Mouse (Mus musculus): ENCODE results near the gene Znhit3.
"Not testable (repeated sequence)": the region's sequence is repeated elsewhere in the genome, so short reads cannot be mapped to it uniquely, and the experiment has no call there.

The Znhit3 gene

DNA sequence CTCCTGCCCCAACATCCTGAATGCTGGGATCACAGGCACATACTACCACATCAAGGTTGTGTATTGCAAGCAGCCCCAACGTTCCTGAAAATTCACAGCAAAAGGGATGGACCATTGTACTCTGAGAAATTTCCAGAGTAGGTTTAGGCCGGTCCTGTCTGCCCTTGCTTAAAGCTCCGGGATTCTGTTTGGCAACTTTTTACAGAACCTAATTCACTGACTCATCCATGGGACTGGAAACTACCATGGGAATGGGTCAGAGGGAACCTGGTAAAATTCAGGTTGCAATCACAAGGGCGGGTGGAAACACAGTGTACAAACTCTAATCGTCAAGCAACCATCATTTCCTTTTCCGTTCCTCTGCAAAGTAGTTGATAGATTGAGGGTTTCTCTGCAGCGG is 3.8 kb upstream of the Znhit3 start:
- no peak for DNase-seq (ENCODE audit: low spot score in 2 of 2)

DNA sequence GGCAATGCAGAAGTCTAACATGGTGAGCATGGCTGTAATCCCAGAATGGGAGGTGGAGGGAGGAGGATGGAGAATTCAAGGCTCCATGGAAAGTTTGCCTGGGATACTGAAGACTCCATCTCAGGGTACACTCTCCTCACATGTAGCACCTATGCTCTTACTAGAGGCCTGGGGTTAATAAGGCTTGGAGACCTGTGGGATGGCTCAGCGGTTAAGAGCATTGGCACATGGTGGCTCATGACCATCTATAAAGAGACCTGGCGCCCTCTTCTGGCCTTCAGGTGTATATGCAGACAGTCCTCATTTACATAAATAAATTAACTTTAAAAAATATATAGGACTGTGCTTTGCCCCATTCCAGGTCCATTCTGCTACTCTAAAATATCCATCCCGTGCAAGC is 3.1 kb upstream of the Znhit3 start:
- DNase-seq (ENCODE audit: low spot score in 2 of 2), result peak in 1 of 2 experiments; percentile 17

DNA sequence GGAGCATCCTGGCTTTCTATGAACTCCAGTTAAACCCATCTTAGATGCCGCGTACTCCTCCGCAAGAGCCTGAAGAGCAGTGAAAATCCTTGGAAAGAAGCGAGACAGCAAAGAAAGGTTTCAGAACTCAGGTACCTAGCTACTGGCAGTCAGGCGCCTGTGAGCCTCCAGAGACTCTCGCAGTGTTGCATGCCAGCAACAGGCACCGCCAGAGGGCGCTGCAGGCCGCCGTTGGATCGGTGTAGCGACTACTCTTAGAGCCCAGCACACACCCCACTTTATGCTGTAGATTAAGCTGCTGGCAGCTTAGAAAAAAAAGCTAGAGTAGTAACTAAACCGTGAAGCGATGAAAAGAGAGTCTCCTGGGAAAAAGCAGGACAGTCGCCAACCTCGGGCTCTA is 2.3 kb upstream of the Znhit3 start:
- DNase-seq (ENCODE audit: low spot score in 2 of 2), result peak; percentile 92 to 96

DNA sequence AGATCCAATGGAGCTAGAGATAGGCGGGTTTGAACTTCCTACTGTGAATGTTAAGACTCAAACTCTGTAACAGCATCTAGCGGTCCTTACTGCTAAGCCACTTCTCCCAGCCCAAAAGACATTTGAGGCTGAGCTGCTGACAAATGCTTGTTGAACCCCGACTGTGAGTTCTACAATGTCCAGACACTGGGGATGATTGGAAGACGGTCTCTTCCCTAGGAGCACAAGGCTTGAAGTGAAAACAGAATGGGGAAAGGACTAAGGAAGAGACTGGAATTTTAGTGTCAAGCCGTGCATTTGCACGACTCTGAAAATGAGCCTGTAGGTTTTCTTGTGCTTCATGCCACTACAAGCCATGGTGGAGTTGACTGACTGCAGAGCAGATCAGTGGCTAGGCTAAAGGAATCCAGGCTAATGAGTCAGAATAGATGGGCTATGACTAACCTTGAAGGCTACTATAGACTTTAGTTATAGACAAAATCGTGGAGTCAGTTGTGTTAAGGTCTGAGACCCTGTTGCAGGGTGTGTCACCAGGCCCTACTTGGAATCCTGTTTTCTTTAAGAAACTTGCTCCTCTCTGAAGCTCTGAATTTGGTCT is 636 bp upstream of the Znhit3 start:
- DNase-seq (ENCODE audit: low spot score in 2 of 2), result no peak

DNA sequence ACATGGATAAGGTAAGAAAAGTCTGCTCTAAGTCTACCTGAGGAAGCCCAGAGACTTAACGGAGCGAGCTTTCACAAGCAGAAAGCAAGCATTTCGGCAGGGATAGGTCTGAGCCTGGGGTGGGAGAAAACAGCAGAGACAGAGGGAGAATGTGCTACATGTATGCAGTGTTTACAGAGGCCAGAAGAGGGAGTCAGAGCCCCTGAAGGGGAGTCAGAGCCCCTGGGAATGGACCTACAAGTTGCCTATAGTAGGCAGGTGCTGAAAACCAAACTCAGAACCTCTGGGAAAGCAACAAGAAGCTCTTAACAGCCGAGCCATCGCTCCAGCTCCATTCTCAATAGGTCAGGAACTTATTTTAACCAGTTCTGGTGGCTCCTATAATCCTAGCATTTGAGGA is 1.5 kb downstream of the Znhit3 start:
- no peak for DNase-seq (ENCODE audit: low spot score in 2 of 2)

DNA sequence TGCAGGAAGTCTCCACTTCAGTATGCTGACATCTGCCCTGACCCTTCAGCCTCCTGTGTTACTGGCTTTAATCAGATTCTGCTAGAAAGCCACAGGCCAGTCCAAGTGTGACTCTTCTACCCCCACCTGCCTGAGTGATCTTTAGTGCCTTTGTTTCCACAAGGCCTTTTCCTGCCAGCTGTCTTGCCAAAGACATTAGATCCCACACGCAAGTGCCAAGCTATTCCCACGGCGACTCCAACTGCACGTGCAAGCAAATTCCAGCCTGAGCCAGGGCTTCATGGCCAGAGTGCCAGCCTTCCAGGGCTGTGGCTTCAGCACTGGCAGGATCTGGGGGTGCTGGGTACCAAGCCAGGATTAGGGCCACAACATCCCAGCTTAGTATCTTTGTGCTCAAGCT is 5.8 kb downstream of the Znhit3 start:
- no peak for DNase-seq (ENCODE audit: low spot score in 2 of 2)

DNA sequence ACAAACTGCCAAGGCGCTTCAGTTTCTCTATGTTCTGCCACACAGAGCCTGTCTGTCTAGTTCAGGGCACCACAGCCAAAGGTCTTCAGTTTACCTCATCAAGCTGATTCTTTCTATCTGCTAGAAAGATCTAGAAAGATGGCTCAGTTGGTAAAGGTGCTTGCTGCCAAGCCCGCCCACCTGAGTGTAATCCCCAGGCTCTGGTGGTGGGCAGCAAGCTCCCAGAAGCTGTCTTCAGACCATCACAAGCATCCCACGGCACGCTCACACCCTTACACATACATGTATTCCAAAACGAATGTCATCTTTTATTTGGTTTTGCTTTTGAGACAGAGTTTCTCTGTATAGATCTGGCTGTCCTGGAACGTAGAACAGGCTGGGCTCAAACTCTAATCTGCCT is 7.7 kb downstream of the Znhit3 start:
- no peak for DNase-seq (ENCODE audit: low spot score in 2 of 2)

DNA sequence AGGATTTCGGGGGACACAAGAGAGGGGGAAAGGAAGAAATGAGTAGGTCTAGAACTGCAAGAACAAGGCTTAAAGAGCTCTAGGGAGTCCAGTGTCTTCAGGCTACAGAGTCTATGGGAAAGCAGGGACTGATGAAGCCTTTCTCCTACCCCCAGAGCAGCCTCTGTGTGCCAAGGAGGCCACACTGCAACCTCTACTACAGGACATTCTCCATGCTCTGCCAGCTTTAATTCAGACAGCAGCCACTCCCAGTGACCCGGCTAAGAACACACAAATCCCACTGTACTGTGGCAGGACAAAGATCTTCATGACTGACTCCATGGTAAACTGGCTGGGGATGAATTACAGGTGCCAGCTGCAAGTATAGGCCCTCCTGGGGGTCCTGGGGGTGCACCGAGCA is 9.1 kb downstream of the Znhit3 start:
- DNase-seq (ENCODE audit: low spot score in 2 of 2), result no peak

DNA sequence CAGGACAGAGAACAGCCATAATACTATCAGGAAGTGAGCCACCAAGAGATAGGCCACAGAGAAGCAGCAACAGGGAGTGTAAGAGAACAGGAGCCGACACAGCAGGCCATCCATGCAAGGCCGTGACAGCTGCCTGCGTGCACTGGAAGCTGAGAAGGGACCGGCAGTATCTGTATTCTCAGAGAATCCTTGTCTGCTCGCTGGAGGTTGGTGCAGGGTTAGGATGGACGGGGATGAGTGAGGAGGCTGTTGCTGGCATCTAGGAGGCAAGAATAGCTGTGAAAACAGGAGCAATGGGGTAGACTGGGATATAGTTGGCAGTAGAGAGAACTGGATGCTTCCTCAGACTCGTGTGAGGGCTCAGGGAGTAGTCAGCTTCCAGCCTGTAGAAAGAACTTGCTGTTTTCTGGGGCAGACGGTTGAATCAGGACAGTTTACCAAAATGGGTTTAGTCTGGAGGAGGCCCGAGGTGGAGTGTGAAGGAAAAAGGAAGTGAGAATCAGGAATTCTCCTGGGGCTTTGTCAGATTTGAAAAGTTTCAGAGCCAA is 11.5 kb downstream of the Znhit3 start:
- no peak for DNase-seq (ENCODE audit: low spot score in 2 of 2)

DNA sequence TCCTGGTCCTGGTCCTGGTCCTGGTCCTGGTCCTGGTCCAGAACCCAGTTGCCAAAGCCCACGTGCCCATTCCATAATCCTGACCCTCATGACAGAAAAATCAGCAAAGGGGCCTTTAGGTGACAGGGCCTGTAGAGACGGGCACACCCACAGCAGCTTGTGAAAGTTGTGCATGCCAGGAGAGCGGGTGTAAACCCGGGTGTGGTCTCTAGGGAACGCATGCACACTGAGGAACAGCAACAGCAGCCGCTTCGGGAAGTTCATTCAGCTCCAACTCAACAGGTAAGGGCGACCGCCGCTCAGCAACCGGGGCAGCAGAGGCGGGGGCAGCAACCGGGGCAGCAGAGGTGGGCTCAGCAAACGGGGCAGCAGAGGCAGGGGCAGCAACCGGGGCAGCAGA is 23.1 kb downstream of the Znhit3 start:
- no peak for DNase-seq (ENCODE audit: low spot score in 2 of 2)

DNA sequence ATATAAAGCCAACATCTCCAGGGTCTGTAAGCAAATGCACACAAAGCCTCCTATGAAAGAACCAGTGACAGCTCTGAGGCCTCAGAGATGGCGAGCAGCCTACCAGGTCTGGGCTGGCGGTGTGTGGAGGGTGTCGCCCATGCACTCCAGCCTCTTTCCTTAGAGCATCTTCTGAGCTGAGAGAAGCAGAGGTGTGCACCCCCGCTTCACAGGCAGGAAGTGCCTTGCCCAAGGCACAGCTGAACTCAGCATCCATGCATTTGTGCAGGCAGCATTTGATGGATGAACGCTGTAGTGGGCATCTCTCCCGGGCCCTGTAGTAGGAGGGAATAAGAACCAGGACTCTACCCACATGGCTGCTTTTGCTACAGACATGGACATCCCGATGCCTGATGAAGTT is 24.5 kb downstream of the Znhit3 start:
- no peak for DNase-seq (ENCODE audit: low spot score in 2 of 2)

DNA sequence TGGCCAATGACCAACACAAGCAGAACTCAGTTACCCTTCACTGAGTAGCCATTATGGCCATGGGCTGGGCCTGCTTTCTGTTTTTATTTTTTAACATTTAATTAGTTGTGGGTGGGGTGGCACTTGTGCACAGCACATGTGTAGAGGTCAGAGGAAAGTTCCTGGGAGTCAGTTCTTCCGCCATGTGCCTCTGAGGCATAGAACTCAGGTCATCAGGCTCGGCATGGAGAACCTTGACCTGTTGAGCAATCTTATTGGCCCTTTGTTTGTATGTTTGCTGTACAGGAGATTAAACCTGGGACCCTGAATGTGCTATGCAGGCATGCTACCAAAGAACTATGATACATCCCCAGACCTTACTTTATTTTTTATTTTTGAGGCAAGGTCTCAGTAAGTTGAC is 26.7 kb downstream of the Znhit3 start:
- DNase-seq (ENCODE audit: low spot score in 2 of 2), result no peak

DNA sequence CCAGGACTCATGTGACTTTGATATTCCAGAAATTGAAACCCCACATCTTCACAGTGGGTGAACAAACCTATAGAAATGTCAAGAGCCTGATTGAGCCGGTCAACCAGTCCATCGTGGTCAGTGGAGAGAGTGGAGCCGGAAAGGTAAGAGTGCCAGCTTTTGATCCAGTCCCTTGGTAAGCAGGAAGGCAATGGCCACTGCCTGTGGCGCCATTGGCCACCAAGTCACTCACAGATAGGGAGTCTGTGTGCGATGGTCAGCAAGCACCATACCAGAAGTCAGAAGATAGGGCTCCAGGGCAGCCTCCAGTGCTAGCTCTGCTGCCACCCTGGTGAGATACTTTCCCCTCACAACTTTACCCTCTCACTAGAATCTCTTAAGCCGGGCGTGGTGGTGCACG is 28.1 kb downstream of the Znhit3 start:
- no peak for DNase-seq (ENCODE audit: low spot score in 2 of 2)

DNA sequence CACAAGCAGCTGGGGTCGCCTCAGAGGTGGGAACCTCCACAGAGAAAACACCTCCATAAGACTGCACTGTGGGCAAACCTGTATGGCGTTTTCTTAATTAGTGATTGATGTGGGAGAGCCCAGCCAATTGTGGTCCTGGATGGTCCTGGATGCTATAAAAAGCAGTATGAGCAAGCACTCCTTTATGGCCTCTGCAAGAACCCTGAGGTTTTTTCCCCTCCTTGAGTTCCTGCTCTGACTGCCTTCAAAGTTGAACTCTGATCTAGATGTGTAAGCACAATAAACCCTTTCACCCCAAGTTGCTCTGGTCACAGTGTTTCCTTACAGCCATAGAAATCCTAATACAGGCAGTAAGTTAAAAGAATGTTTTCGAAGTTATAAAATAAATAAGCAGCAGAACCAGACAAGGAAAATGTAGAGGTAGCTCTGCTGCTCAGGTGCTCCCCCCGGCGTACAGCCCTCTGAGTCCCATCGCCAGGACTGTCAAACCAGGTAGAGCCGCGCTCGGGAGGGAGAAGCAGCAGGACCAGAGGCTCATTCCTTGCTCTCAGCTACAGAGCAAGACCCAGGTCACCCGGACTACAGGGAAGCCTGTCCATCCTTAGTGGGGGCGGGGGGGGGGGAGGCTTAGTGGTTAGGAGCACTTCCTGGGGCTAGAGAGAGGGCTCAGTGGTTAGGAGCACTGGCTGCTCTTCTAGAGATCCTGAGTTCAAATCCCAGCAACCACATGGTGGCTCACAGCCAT is 29.2 kb downstream of the Znhit3 start:
- DNase-seq (ENCODE audit: low spot score in 2 of 2), result no peak

DNA sequence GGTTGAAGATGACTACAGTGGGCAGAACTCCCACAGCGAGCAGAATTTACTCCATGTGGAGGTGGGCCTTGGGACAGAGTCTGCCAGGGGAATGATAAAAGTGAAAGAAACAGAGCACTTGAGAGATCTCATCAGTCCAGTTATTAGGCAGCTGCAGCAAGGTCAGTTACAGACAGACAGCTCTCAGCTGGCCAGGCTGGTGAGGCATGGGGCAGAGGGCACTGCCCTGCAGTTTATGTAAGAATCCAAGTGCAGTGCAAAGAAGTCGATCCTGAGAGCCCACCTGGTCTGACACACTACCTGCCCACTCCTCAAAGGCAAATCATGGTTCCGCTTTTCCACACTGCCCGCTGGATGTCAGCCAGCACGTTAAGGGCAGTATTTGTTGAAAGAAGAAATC is 29.9 kb downstream of the Znhit3 start:
- no peak for DNase-seq (ENCODE audit: low spot score in 2 of 2)

DNA sequence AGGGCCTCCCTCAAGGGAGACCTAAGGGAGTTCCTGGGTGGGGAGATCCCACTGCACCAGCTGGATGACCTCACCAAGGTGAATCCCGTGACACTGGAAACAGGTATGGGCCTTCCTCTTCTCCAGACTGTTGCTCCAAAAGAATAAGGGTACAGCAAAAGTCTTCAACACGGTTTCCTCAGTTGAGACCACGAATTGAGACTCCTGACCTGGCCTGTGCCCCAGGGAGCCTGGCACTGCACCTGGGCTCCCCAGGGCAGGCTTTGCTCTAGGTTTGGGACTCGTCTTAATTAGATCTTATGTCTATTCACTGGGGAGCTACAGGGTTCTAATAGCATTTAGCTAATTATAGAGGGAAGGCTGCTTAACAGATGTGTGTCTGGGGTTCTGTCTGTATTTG is 30.9 kb downstream of the Znhit3 start:
- DNase-seq (ENCODE audit: low spot score in 2 of 2), result no peak

DNA sequence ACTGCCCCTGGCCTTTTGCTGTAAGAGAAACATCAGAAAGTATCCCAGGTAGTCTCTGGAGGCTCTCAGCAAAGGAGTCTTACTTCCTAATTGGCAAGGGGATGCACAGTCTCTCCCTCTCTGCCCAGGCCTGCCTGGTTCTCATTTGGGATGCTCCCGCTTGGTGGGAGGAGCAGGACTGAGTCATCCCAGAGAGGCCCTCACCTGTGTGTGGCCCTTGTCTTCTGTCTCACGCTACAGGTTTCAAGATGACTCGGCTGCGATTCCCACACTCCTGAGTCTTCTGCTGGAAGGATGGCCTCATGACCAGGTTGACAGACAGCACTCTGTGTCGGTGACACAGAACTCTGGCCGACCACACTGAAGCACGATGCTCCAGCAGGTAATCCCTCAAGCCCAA is 33.8 kb downstream of the Znhit3 start:
- DNase-seq (ENCODE audit: low spot score in 2 of 2), result no peak

DNA sequence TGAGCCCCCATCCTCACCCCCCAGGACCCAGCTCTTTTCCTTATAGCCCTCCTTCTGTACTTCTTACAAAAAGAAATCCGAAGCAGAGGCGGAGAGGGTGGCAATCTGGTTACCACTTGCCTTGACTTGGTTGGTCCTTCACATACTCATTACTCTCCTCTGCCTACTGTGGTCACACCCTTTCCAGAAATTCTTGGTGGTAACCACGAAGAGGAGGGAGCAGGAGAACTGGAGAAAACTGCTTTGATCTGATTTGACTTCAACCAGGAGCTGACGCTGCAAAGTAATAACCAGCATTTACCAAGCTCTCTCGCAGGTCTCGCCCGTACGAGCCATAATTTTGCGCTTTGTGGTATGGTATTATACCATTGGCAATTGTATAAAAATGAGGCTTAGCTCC is 35.2 kb downstream of the Znhit3 start:
- no peak for DNase-seq (ENCODE audit: low spot score in 2 of 2)

DNA sequence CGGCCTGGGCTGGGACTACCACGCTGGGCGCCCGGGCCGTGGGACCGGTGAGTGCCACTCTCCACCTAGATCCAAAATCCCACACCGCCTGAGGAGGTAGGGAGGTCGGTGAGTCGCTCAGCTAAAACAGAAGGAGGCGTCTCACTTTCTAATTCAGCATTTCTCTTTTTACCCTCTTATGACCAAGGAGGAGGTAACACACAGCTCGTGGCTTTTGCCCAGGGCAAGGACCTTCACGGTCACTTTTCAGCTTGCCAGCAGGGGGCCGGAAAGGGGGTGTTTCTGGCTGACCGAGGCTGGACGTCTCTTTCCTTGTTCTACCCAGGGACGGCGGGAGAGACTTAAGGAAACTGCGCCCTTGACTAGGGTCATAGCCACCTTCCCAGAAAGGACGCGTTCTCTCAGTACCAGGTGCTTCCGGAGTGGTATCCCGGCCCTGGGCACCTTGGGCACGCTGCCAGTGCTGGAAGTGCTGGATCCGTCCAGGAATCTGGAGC is 35.7 kb downstream of the Znhit3 start:
- peak in 1 of 2 experiments; percentile 53 for DNase-seq (ENCODE audit: low spot score in 2 of 2)

DNA sequence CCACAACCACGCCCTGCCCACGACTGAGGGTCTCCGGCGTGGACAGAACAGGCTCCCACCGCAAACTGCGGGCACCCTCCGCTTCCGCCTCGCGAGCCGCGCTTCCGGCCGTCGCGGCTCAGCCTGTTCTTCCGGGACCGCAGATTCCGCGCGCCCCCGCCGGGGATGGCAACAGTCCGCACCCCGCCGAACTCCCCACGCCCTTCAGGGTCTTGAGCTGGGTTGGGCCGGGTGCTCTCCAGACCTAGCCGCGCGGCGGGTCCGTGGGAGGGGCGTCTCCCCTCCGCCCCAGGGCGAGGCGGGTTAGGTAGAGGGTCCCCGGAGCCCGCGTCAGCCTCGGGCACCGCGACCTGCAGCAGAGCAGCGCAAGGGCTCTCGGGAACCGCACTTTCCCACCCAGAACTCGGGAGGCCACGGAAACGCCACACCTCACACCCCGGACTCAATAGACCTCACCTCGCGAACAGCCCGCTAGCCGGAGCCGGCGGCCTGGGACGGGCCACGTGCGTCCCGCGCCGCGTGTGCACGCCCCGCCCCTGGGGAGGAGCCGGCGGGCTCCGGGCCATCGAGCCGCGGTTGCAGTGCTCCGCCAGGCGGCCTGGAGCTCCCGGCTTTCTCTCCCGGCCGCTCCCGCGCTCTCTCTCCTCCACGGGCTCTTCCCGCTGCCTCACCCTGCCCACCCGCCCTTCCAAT is 36.2 kb downstream of the Znhit3 start, which contains the start of the genes Myo19 and Pigw:
Myo19 (plus strand) TSS at position 377 of the 693 bp plus-strand sequence.
Pigw (minus strand) TSS at position 514 of the 693 bp plus-strand sequence.
- peak; percentile 43 to 76 for DNase-seq (ENCODE audit: low spot score in 2 of 2)

DNA sequence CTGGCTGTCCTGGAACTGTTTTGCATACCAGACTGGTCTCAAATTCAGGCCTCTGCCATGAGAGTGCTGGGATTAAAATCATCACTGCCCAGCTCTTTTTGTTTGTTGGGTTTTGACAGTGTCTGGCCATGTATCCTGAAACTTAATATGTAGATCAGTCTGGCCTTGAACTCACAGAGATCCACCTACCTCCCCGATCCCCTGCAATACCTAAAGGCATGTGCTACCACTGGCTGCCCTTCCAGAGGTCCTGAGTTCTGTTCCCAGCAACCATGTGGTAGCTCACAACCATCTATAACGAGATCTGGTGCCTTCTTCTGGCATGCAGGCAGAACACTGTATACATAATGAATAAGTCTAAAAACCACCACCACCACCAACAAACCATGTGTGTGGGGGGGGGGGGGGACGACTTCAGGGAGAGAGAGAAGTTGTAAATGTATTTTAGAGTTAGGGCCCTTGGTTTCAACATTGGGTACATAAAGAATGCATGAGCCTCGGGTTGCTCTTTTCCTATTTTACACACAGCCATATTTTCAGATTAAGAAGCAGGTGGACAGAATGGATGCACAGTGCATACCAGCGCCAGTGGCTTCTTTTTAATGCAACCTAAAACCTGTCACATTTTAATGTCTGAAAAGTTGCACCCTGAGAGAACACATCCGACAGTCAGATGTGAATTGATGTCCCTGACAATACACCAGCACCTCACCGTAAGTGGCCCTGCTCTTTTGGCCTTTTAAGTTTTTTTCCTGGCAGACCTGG is 37.0 kb downstream of the Znhit3 start:
- DNase-seq (ENCODE audit: low spot score in 2 of 2), result no peak

DNA sequence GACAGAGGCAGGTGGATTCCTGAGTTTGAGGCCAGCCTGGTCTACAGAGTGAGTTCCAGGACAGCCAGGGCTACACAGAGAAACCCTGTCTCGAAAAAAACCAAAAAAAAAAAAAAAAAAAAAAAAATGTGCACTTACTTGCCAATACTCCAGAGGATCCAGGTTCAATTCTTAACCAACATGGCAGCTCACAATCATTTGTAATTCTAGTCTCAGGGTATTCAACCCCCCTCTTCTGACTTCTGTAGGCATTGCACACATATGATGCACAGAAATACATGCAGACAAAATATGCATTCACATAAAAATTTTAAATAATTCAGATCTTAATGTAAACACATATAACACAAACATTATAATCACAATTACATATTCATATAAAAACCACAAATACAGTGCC is 40.1 kb downstream of the Znhit3 start:
- DNase-seq (ENCODE audit: low spot score in 2 of 2), result not testable (repeated sequence)

Measured in cerebellum, postnatal 4 days (tissue).